Mouse (Mus musculus) E14TG2a.4 (cell line): ENCODE measurements around the gene 4931406P16Rik.

Experiments used
- H3K27me3 ChIP-seq: 2 replicates; pipeline ENCODE4 v1.6.1; 2014; ENCODE audit warnings: low read length, control low read depth; ENCODE audit not compliant: insufficient read depth
- H3K36me3 ChIP-seq: 2 replicates; pipeline ENCODE4 v1.6.1; 2014; ENCODE audit warnings: low read length, control low read depth; ENCODE audit not compliant: insufficient read depth
- H3K4me1 ChIP-seq: replicated peaks from 2 replicates; pipeline ENCODE4 v1.6.1; 2014; ENCODE audit warnings: low read depth, low read length, control low read depth
- H3K4me3 ChIP-seq: replicated peaks from 2 replicates; pipeline ENCODE4 v1.5.1; 2014; ENCODE audit warnings: mild to moderate bottlenecking, low read length
- H3K9me3 ChIP-seq: 2 replicates; pipeline ENCODE4 v1.6.1; 2014; ENCODE audit warnings: low read length, control low read depth
- CTCF ChIP-seq: conservative IDR thresholded peaks from 2 replicates; pipeline ENCODE4 v1.5.1; 2014; ENCODE audit warnings: low read length
- NANOG ChIP-seq: IDR thresholded peaks from 2 replicates; pipeline ENCODE4 v1.6.1; 2014; ENCODE audit warnings: borderline replicate concordance, low read length, mixed read lengths
- POU5F1 ChIP-seq: IDR thresholded peaks from 2 replicates; pipeline ENCODE4 v1.6.1; 2014; ENCODE audit warnings: low read length, borderline replicate concordance

The 4931406P16Rik gene

DNA sequence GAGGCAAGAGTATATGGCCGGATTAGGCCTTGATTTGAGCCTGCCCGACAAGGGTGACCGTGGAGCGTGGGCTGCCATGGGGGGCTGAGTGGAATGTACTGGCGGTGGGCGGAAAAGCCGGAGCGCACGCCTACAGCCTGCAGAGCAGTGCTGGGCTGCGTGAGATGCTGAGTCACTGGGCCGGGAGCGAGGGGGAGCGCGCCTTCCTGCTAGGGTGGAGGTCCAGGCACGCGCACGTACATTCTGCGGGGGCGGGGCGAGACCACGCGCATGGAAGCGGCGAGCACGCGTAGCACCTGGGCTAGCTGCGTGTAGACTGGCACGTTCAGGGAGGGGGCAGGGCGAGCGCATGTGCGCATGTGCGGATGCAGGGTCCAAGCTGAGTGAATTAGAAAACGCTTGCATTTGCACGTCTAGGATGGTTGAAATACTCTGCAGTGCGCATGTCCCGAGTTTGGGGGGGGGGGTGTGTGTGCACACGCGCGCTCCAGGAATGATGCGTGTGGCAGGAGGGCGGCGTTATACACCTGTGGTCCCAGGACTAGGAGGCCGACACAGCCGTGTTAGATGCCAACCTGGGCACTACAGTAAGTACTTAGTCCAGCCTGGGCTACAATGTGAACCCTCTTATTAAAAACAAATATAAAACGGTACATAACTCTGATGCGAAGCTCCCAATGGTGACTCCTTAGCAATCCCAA is 79.3 kb downstream of the 4931406P16Rik start:
- peaks cover 56% of the 10 kb centered on the region for H3K4me1 ChIP-seq
- no peaks in the 10 kb centered on the region for H3K9me3 ChIP-seq
- TF ChIP-seq POU5F1 (no peak), NANOG (no peak), CTCF (no peak)
- H3K36me3 ChIP-seq = peaks cover 47% of the 10 kb centered on the region
- peak overlapping the region; percentile 86 for H3K4me3 ChIP-seq
- H3K27me3 ChIP-seq = no peaks in the 10 kb centered on the region

GRCm38 (mm10) chr7:34232785-34233725 is 80.3 kb downstream of the 4931406P16Rik start:
- Histone ChIP-seq H3K4me1 (peaks cover 64% of the 10 kb centered on the region), H3K4me3 (peak overlapping the region; percentile 86), H3K36me3 (peaks cover 46% of the 10 kb centered on the region), H3K9me3 (no peaks in the 10 kb centered on the region), H3K27me3 (no peaks in the 10 kb centered on the region)
- TF ChIP-seq POU5F1 = no peak
- TF ChIP-seq CTCF = no peak
- no peak for TF ChIP-seq NANOG

DNA sequence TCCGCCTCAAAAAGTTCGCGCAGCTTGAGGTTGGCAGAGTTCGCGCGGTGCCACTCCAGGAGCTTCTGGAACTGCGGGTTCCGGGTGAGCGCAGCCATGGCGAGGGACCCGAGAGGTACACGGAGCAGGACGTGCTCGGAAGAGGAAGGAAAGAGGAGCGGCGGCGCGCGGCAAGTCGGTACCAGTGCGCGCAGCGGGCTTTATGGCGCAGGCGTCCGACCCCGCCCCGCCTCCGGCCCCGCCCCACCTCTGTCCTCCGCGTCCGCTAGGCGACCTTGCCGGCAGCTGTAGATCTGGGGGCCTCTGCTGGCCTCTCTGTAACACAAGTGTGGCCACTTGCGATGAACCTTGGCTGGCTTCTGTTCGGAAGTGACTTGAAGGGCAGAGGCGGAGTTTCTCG is 83.2 kb downstream of the 4931406P16Rik start, which contains the start of gene Gpi1:
Gene Gpi1 (minus strand): TSS at position 221 of the 400 bp plus-strand sequence.
- Histone ChIP-seq H3K4me3 (peak within 1 kb of the TSS; percentile 95), H3K27me3 (no peaks in the 10 kb centered on the region), H3K36me3 (peaks cover 54% of the 10 kb centered on the region), H3K9me3 (no peaks in the 10 kb centered on the region), H3K4me1 (peaks cover 74% of the 10 kb centered on the region)
- TF ChIP-seq CTCF (no peak), NANOG (no peak), POU5F1 (no peak)

GRCm38 (mm10) chr7:34229691-34230111 is 83.7 kb downstream of the 4931406P16Rik start:
- no peak for TF ChIP-seq NANOG
- no peak for TF ChIP-seq CTCF
- TF ChIP-seq POU5F1 = no peak
- peak overlapping the region; percentile 95 for H3K4me3 ChIP-seq
- H3K4me1 ChIP-seq = peaks cover 72% of the 10 kb centered on the region
- no peaks in the 10 kb centered on the region for H3K9me3 ChIP-seq
- no peaks in the 10 kb centered on the region for H3K27me3 ChIP-seq
- H3K36me3 ChIP-seq = peaks cover 58% of the 10 kb centered on the region

- peak overlapping the region; percentile 95 for H3K4me3 ChIP-seq
- H3K9me3 ChIP-seq = no peaks in the 10 kb centered on the region
- TF ChIP-seq NANOG (no peak), POU5F1 (no peak), CTCF (no peak)
- no peaks in the 10 kb centered on the region for H3K27me3 ChIP-seq
- peaks cover 64% of the 10 kb centered on the region for H3K36me3 ChIP-seq
- H3K4me1 ChIP-seq = peaks cover 73% of the 10 kb centered on the region
Observed at GRCm38 (mm10) chr7:34229153-34229552, 84.2 kb downstream of the 4931406P16Rik start.

DNA sequence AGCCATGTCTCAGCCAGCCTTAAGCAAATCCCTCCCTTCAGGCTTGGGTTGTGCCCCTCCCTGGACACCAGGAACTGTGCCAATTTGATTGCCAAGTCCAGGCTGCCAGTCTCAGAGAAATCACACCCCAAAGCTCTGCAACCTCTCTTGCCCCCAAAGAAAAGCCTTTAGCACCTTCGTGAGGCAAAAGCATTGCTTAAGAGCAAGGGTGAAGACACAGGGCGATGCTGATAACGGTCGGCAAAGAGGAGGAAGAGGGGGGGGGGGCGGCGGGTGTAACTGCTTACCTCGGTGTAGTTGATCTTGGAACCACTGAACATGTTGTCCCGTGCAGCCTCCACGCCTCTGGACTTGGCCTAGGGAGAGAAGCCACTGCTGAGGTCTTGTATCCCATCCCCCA is 84.7 kb downstream of the 4931406P16Rik start:
- H3K27me3 ChIP-seq = no peaks in the 10 kb centered on the region
- peak overlapping the region; percentile 95 for H3K4me3 ChIP-seq
- TF ChIP-seq NANOG = no peak
- TF ChIP-seq CTCF = no peak
- no peak for TF ChIP-seq POU5F1

GRCm38 (mm10) chr7:34226846-34227245 is 86.5 kb downstream of the 4931406P16Rik start:
- peaks cover 80% of the 10 kb centered on the region for H3K4me1 ChIP-seq
- TF ChIP-seq NANOG (no peak), POU5F1 (no peak), CTCF (no peak)
- peak overlapping the region; percentile 95; the same call in 1 of the 2 replicates for H3K4me3 ChIP-seq
- peaks cover 85% of the 10 kb centered on the region for H3K36me3 ChIP-seq
- no peaks in the 10 kb centered on the region for H3K9me3 ChIP-seq
- no peaks in the 10 kb centered on the region for H3K27me3 ChIP-seq

More for the DNA sequence above, 84.7 kb downstream of the 4931406P16Rik start:
- Histone ChIP-seq H3K4me1 (peaks cover 76% of the 10 kb centered on the region), H3K9me3 (no peaks in the 10 kb centered on the region), H3K36me3 (peaks cover 69% of the 10 kb centered on the region)

GRCm38 (mm10) chr7:34226086-34226485 is 87.3 kb downstream of the 4931406P16Rik start:
- no peak overlapping the region for H3K4me3 ChIP-seq
- peaks cover 80% of the 10 kb centered on the region for H3K4me1 ChIP-seq
- no peaks in the 10 kb centered on the region for H3K27me3 ChIP-seq
- no peaks in the 10 kb centered on the region for H3K9me3 ChIP-seq
- H3K36me3 ChIP-seq = peaks cover 85% of the 10 kb centered on the region
- TF ChIP-seq CTCF (no peak), POU5F1 (no peak), NANOG (no peak)
